Mouse (Mus musculus) myocyte (in vitro differentiated cells): ENCODE measurements around the gene Ppp1r3e.

ENCODE experiments used
- CEBPB ChIP-seq: IDR thresholded peaks from 2 replicates; pipeline ENCODE4 v1.6.1; 2011; ENCODE audit warnings: mild to moderate bottlenecking, moderate library complexity; ENCODE audit not compliant: poor library complexity, insufficient read depth, severe bottlenecking
- E2F4 ChIP-seq: IDR thresholded peaks from one replicate; pipeline ENCODE4 v1.6.1; 2011; ENCODE audit warnings: mild to moderate bottlenecking, control low read depth, moderate library complexity; ENCODE audit not compliant: insufficient read depth
- MAX ChIP-seq: IDR thresholded peaks from one replicate; pipeline ENCODE4 v1.6.1; 2011; ENCODE audit warnings: low read depth, mild to moderate bottlenecking, control low read depth
- MYOD1 ChIP-seq, 3 experiments: IDR thresholded peaks; one replicate each; pipeline ENCODE4 v1.6.1; 2011; ENCODE audit warnings: control low read depth in 2 of 3, low read depth in 2 of 3, mild to moderate bottlenecking in 2 of 3, moderate library complexity in 1 of 3; ENCODE audit not compliant: insufficient read length in 2 of 3, control insufficient read depth in 1 of 3
- MYOG ChIP-seq, 3 experiments: IDR thresholded peaks; one replicate each; pipeline ENCODE4 v1.6.1; 2011; ENCODE audit warnings: control low read depth in 2 of 3, low read depth in 2 of 3, mild to moderate bottlenecking in 2 of 3; ENCODE audit not compliant: insufficient read length in 2 of 3, control insufficient read depth in 1 of 3, insufficient read depth in 1 of 3
- POLR2A ChIP-seq: IDR thresholded peaks from one replicate; pipeline ENCODE4 v1.6.1; 2011; ENCODE audit warnings: low read depth, mild to moderate bottlenecking, control low read depth, moderate library complexity; ENCODE audit not compliant: insufficient read length
- POLR2AphosphoS2 ChIP-seq: IDR thresholded peaks from one replicate; pipeline ENCODE4 v1.6.1; 2011; ENCODE audit warnings: low read depth, control low read depth; ENCODE audit not compliant: insufficient read length
- REST ChIP-seq: IDR thresholded peaks from one replicate; pipeline ENCODE4 v1.6.1; 2011; ENCODE audit warnings: mild to moderate bottlenecking, control low read depth, moderate library complexity; ENCODE audit not compliant: insufficient read depth, insufficient read length
- SRF ChIP-seq: IDR thresholded peaks from one replicate; pipeline ENCODE4 v1.6.1; 2011; ENCODE audit warnings: low read depth; ENCODE audit not compliant: control insufficient read depth, insufficient read length
- TCF12 ChIP-seq: IDR thresholded peaks from one replicate; pipeline ENCODE4 v1.6.1; 2011; ENCODE audit warnings: mild to moderate bottlenecking, control low read depth; ENCODE audit not compliant: poor library complexity, insufficient read depth, severe bottlenecking
- TCF3 ChIP-seq: IDR thresholded peaks from one replicate; pipeline ENCODE4 v1.6.1; 2011; ENCODE audit warnings: low read depth, control low read depth; ENCODE audit not compliant: insufficient read length
- USF1 ChIP-seq: IDR thresholded peaks from one replicate; pipeline ENCODE4 v1.6.1; 2011; ENCODE audit warnings: low read depth, mild to moderate bottlenecking, control low read depth, moderate library complexity

GRCm38 (mm10) chr14:54875844-54876538 is 1.4 kb downstream of the Ppp1r3e start:
- no peak for TF ChIP-seq POLR2A
- no peak for TF ChIP-seq MYOG (IDR thresholded peaks at IDR 0.05; ENCODE audit: control insufficient read depth in 1 of 3, insufficient read depth in 1 of 3, insufficient read length in 2 of 3, low read depth in 2 of 3)
- TF ChIP-seq E2F4: no peak
- no peak for TF ChIP-seq MAX
- no peak for TF ChIP-seq USF1
- no peak for TF ChIP-seq POLR2AphosphoS2
- TF ChIP-seq TCF12: no peak
- TF ChIP-seq TCF3: no peak
- no peak for TF ChIP-seq REST
- no peak for TF ChIP-seq CEBPB
- TF ChIP-seq MYOD1 (IDR thresholded peaks at IDR 0.05; ENCODE audit: control insufficient read depth in 1 of 3, insufficient read length in 2 of 3, low read depth in 2 of 3): no peak
- no peak for TF ChIP-seq SRF
